ENCODE assay signal across 10 mouse cellular contexts in the genomic region with DNA sequence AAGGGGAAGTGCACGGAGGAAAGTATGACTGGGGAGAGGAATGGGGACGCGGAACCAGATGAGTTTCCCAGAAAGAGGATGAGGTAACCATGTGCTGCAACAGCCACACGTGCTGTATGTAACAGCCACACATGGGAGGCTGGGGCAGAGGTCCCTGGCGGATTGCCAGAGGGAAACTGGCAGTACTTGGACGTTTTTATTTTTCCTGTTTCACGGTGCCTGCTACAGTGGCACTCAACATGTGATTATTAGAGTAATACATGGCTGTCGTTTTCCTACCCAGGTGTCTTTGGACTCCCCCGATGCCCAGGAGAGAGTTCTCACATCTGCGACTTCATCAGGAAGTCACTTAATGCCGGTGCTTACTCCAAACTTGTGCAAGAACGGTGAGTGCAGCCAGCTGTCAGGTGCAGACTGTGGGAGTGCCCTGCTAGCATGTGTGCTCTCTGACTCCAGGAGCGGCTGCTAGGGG. TPM values are rescaled to one million over a fixed set of nuclear protein-coding genes. Genes with fewer than 3 reads are reported as not detected.
DNase-seq lines count a peak whose midpoint lies in the region; ATAC-seq lines count a peak whose summit lies in the region.
"Had no signal": no experiment of that assay in that cellular context is flagged by ENCODE, and none has a peak within 500 bp of the region (broad histone marks: within the 10 kb centered on the region; RNA-seq: fewer than 3 reads in every experiment).

No protein-coding gene starts in this region.

- no peaks in the 10 kb centered on the region for H3K27me3 ChIP-seq in intestine, embryonic 15.5 days (replicated peaks)
- H3K27me3 ChIP-seq: neural tube, embryonic 12.5 days had no signal

- ATAC-seq in activated CD4-positive, CD25-positive, alpha-beta regulatory T cell, adult 4 months: peak; percentile 28
- ATAC-seq in intestine, embryonic 15.5 days: peak; percentile 58

- DNase-seq in gastrocnemius, postnatal 10 days: peak; percentile 24
- no peak for DNase-seq in gastrocnemius, postnatal 36 days
- DNase-seq in monocyte, adult 2 months (ENCODE audit: low read depth in 1 of 2, low spot score in 2 of 2): peak; percentile 60 to 77
- DNase-seq in c-Kit-positive CD71-positive TER-119-positive erythroid progenitor cells, embryonic 14.5 days (ENCODE audit: low spot score): no peak
- DNase-seq in embryo, embryonic 9.5 days (ENCODE audit: extremely low spot score): no peak
- DNase-seq in urinary bladder, postnatal 4 days (ENCODE audit: low spot score in 2 of 2): no peak

- H3K9ac ChIP-seq in intestine, embryonic 15.5 days: no peak overlapping the region
- H3K9ac ChIP-seq: neural tube, embryonic 12.5 days had no signal

- H3K4me1 ChIP-seq in intestine, embryonic 15.5 days (replicated peaks): no peaks in the 10 kb centered on the region
- H3K4me1 ChIP-seq: neural tube, embryonic 12.5 days had no signal

- H3K9me3 ChIP-seq in intestine, embryonic 15.5 days: no peaks in the 10 kb centered on the region
- H3K9me3 ChIP-seq: neural tube, embryonic 12.5 days had no signal

- no peak overlapping the region for H3K27ac ChIP-seq in intestine, embryonic 15.5 days
- H3K27ac ChIP-seq: neural tube, embryonic 12.5 days had no signal

- WGBS in intestine, embryonic 15.5 days: 68% methylated on average over 13 of the region's 13 CpGs

- intact Hi-C loops in gastrocnemius, postnatal 36 days (cut with DNase I): no loop called here

- peaks cover 26% of the 10 kb centered on the region for H3K36me3 ChIP-seq in intestine, embryonic 15.5 days

- H3K4me2 ChIP-seq in intestine, embryonic 15.5 days (replicated peaks): no peak overlapping the region
- H3K4me2 ChIP-seq: neural tube, embryonic 12.5 days had no signal

- H3K4me3 ChIP-seq in intestine, embryonic 15.5 days (replicated peaks): no peak overlapping the region
- H3K4me3 ChIP-seq: erythroblast, embryonic 14.5 days; neural tube, embryonic 12.5 days had no signal

RNA-seq across cellular contexts. Expression of gene Ppt1, which starts 12.1 kb away (rescaled TPM):
- total RNA-seq in gastrocnemius, postnatal 10 days (2021): 10 to 100 TPM; 21.2 to 24.6 TPM
- 10 to 100 TPM in 1 of 2 experiments, 1 to 10 TPM in 1; 9.9 to 10.3 TPM for total RNA-seq in gastrocnemius, postnatal 36 days (2021)
- 100 to 1,000 TPM; 104 to 109 TPM for polyA plus RNA-seq in activated CD4-positive, CD25-positive, alpha-beta regulatory T cell, adult 4 months (2017; shearing (Covaris generic))
- polyA plus RNA-seq in intestine, embryonic 15.5 days (2015; fragmentation: Nextera tagmentation; extraction: Ambion mirVana): 69.5 and 70.7 TPM in 2 replicates

RNA-seq across cellular contexts. Expression of gene Cap1, which starts 37.7 kb away (rescaled TPM):
- 10 to 100 TPM; 46.1 to 64.2 TPM for total RNA-seq in gastrocnemius, postnatal 10 days (2021)
- total RNA-seq in gastrocnemius, postnatal 36 days (2021): 10 to 100 TPM; 17.5 to 19.8 TPM
- 100 to 1,000 TPM; 373 to 385 TPM for polyA plus RNA-seq in activated CD4-positive, CD25-positive, alpha-beta regulatory T cell, adult 4 months (2017; shearing (Covaris generic))
- 82.4 and 84.9 TPM in 2 replicates for polyA plus RNA-seq in intestine, embryonic 15.5 days (2015; fragmentation: Nextera tagmentation; extraction: Ambion mirVana)

Comparison
In these comparisons a context has a peak if more than half of its experiments do, and no peak if none do; other contexts are left out.
1. DNase-seq: peak in gastrocnemius, postnatal 10 days (single experiment) and monocyte, adult 2 months (2 of 2); none in gastrocnemius, postnatal 36 days (0 of 2), c-Kit-positive CD71-positive TER-119-positive erythroid progenitor cells, embryonic 14.5 days (single experiment), embryo, embryonic 9.5 days (single experiment) and urinary bladder, postnatal 4 days (0 of 2).